Mouse (Mus musculus) 3T3-L1 (cell line): ENCODE measurements around the gene Trappc4.
"Not testable (repeated sequence)": the region's sequence is repeated elsewhere in the genome, so short reads cannot be mapped to it uniquely, and the experiment has no call there.

Experiments used
- DNase-seq: peaks from one replicate; pipeline ENCODE4 v3.0.0-alpha.2; 2015; ENCODE audit warnings: low read depth, low spot score

Gene Trappc4

GRCm38 (mm10) chr9:44407752-44408097 is 325 bp upstream of the Trappc4 start:
- no peak for DNase-seq

- DNase-seq, result no peak
Observed at GRCm38 (mm10) chr9:44405011-44405410, 2.4 kb downstream of the Trappc4 start.

- DNase-seq, result peak; percentile 54
Observed at GRCm38 (mm10) chr9:44401081-44401480, 6.3 kb downstream of the Trappc4 start.

GRCm38 (mm10) chr9:44399795-44400114 is 7.6 kb downstream of the Trappc4 start:
- DNase-seq, result no peak

GRCm38 (mm10) chr9:44399114-44399794 is 8.1 kb downstream of the Trappc4 start:
- no peak for DNase-seq

- DNase-seq, result no peak
Observed at GRCm38 (mm10) chr9:44398551-44398950, 8.8 kb downstream of the Trappc4 start.

- no peak for DNase-seq
Observed at GRCm38 (mm10) chr9:44398087-44398486, 9.3 kb downstream of the Trappc4 start.

- DNase-seq, result peak; percentile 97
Observed at GRCm38 (mm10) chr9:44396684-44397411, 10.6 kb downstream of the Trappc4 start, which contains the start of gene Slc37a4. Slc37a4 (plus strand) TSS chr9:44396852.

- DNase-seq, result peak; percentile 77
Observed at GRCm38 (mm10) chr9:44391466-44391865, 15.9 kb downstream of the Trappc4 start.

GRCm38 (mm10) chr9:44389273-44389672 is 18.1 kb downstream of the Trappc4 start:
- DNase-seq, result peak; percentile 67

GRCm38 (mm10) chr9:44387221-44387620 is 20.2 kb downstream of the Trappc4 start:
- DNase-seq, result no peak

- no peak for DNase-seq
Observed at GRCm38 (mm10) chr9:44384596-44384995, 22.8 kb downstream of the Trappc4 start.

- DNase-seq, result no peak
Observed at GRCm38 (mm10) chr9:44379862-44380261, 27.5 kb downstream of the Trappc4 start.

GRCm38 (mm10) chr9:44379054-44379834 is 28.2 kb downstream of the Trappc4 start, which contains the start of gene Hyou1:
Hyou1 (plus strand) TSS chr9:44379490.
- DNase-seq, result peak; percentile 96

- no peak for DNase-seq
Observed at GRCm38 (mm10) chr9:44378153-44378730, 29.2 kb downstream of the Trappc4 start.

- DNase-seq, result not testable (repeated sequence)
Observed at GRCm38 (mm10) chr9:44377335-44377734, 30.1 kb downstream of the Trappc4 start.

- no peak for DNase-seq
Observed at GRCm38 (mm10) chr9:44376141-44376540, 31.3 kb downstream of the Trappc4 start.

- DNase-seq, result no peak
Observed at GRCm38 (mm10) chr9:44373386-44373785, 34.0 kb downstream of the Trappc4 start.

GRCm38 (mm10) chr9:44364480-44364879 is 42.9 kb downstream of the Trappc4 start:
- peak; percentile 44 for DNase-seq

GRCm38 (mm10) chr9:44361931-44362330 is 45.5 kb downstream of the Trappc4 start:
- not testable (repeated sequence) for DNase-seq

- DNase-seq, result peak; percentile 97
Observed at GRCm38 (mm10) chr9:44361190-44361917, 46.0 kb downstream of the Trappc4 start, which contains the start of gene Vps11. Vps11 (minus strand) TSS chr9:44361670.
